Mouse (Mus musculus): Measurements from ENCODE around the gene Otx2. TPM values are rescaled to one million over a fixed set of nuclear protein-coding genes. Genes with fewer than 3 reads are reported as not detected.

Gene Otx2
- total RNA-seq, 1 experiment: 12.3 TPM

DNA sequence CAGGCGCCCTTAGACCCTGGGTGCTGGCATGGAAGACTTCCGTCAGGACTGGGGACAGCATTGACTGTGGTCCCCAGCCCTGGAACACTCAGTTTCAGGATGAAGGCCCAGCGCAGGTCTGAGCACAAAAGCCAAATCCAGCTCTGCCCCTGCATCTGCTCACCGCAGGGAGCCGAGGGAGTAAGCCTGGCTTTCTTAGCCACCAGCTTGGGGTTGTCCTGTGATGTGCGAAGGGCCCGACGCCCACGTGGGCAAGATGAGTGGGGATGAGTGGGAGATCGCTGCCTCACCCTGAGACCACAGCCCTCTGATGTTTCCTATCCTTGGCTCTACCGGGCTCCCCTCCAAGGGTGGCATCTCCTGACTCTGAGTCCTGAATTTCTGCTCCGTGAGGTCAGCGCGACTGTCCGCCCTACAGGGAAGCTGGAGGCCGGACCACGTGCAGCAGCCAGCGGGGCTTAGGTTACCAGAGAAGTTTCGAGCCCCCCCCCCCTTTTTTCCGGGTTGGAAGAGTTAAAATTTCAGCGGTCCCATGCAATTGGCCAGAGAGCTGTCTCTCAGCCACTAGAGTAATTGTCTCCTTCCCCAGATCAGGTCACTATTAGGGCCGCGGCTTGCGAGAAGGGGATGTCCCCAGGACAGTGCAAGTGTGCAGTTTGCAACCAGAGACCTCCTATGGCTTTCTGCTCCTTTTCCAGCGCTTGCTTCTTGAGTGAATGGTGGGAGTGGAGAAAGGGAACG lies 22.0 kb downstream of the Otx2 start:
- H3K9ac ChIP-seq (ENCODE audit: insufficient read depth, low read depth, low read length, poor library complexity, severe bottlenecking): peak overlapping the region; percentile 29; the same call in 1 of the 2 replicates
- H3K36me3 ChIP-seq (ENCODE audit: control insufficient read depth, insufficient read depth, low read length, poor library complexity, severe bottlenecking): no peaks in the 10 kb centered on the region
- TF ChIP-seq HCFC1 (IDR thresholded peaks at IDR 0.05; ENCODE audit: borderline replicate concordance, insufficient read depth, low read length) (no peak), ZC3H11A (IDR thresholded peaks at IDR 0.05; ENCODE audit: borderline replicate concordance, low read depth, low read length) (no peak), MAFK (IDR thresholded peaks at IDR 0.05; ENCODE audit: insufficient read depth, low read depth, low read length) (no peak), ZNF384 (IDR thresholded peaks at IDR 0.05; ENCODE audit: low read depth, low read length) (no peak), CHD2 (IDR thresholded peaks at IDR 0.05; ENCODE audit: low read depth, low read length) (no peak)
- no peaks in the 10 kb centered on the region for H3K9me3 ChIP-seq (ENCODE audit: control insufficient read depth, insufficient read depth, low read depth, low read length)
- in situ Hi-C loops (cut with MboI; ENCODE audit: low sequenced_read_pairs in 2 of 2, unreplicated experiment in 2 of 2): no loop called here
- H3K27ac ChIP-seq (ENCODE audit: insufficient read depth, low read depth, low read length, poor library complexity, severe bottlenecking): peak overlapping the region; percentile 71
- H3K4me1 ChIP-seq (ENCODE audit: control insufficient read depth in 2 of 2, insufficient read depth in 2 of 2, low read length in 2 of 2, poor library complexity in 1 of 2): peaks cover 3 to 11% of the 10 kb centered on the region in 2 experiments
- H3K4me3 ChIP-seq (ENCODE audit: insufficient read depth in 1 of 2, low read depth in 1 of 2, low read length in 2 of 2, poor library complexity in 1 of 2, severe bottlenecking in 1 of 2): no peak overlapping the region
- no peak for DNase-seq (ENCODE audit: low read depth, low spot score)

DNA sequence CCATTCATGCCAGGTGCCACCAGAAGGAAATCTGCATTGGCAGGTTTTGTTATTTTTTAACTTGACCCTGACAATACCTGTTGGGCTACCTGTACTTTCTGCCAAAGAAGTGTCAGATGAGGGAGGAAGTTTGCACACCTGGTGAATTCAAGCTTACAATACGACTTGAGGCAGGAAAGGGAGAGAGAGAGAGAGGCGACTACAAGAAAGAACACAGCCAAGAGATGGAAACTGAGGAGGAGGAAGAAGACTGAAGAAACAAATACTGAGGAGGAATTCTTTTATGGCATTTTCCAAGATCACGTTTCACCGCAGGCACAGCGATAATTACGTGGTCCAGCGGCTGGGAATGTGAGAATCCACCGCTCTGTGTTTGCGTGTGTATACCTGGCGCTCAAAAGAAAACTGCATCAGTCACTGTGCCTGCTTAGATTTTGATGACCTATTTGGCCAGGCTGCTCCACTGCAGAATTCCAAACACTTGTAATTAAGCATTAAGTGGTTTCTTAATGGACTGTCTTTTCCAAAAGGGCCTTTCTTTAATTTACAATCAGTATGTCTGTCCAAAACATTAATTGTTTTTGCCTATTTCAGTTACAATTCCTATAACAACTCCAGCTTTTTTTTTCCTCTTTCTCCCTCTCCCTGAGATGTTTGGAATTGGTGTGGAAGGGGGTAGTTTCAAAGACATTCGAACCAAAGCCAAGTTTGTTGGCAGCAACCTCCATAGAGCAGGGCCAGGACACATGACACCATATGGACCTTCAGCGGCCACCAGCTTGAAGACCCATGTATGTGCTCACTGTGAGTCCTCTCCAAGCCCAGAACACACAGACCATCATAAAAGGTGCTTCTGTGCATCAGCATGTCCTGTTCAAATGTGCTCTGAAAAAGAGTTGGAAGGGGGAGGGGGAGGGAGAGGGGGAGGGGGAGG lies 31.9 kb downstream of the Otx2 start:
- H3K36me3 ChIP-seq (ENCODE audit: control insufficient read depth, insufficient read depth, low read length, poor library complexity, severe bottlenecking): no peaks in the 10 kb centered on the region
- no peak for DNase-seq (ENCODE audit: low read depth, low spot score)
- in situ Hi-C loops (cut with MboI; ENCODE audit: low sequenced_read_pairs in 2 of 2, unreplicated experiment in 2 of 2): no loop called here

DNA sequence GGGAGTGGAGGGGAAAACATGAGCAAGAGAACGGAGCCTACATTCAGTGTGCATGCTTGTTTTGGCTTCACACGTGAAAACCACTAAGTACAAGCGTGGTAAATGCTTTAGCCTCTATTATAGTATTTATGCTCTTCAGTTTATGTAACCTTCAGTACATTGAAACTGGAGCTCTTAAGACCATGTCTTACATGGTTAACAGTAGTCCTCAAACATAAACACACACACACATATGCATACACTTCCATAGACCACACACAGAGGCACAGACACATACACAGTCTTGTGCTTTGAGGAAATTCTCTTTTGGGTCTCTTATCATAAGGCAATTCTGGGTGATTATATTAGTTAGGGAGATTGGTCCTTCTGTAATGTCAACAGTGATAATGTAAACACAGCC lies 40.5 kb downstream of the Otx2 start:
- no peak overlapping the region for H3K4me3 ChIP-seq (ENCODE audit: insufficient read depth in 1 of 2, low read depth in 1 of 2, low read length in 2 of 2, poor library complexity in 1 of 2, severe bottlenecking in 1 of 2)
- H3K9ac ChIP-seq (ENCODE audit: insufficient read depth, low read depth, low read length, poor library complexity, severe bottlenecking): no peak overlapping the region
- H3K9me3 ChIP-seq (ENCODE audit: control insufficient read depth, insufficient read depth, low read depth, low read length): no peaks in the 10 kb centered on the region
- peaks cover 0 to 2% of the 10 kb centered on the region in 2 experiments; a peak in 2 of 4 replicates for H3K4me1 ChIP-seq (ENCODE audit: control insufficient read depth in 2 of 2, insufficient read depth in 2 of 2, low read length in 2 of 2, poor library complexity in 1 of 2)
- TF ChIP-seq MAFK (IDR thresholded peaks at IDR 0.05; ENCODE audit: insufficient read depth, low read depth, low read length): no peak
- no peak for TF ChIP-seq CHD2 (IDR thresholded peaks at IDR 0.05; ENCODE audit: low read depth, low read length)
- TF ChIP-seq HCFC1 (IDR thresholded peaks at IDR 0.05; ENCODE audit: borderline replicate concordance, insufficient read depth, low read length): no peak
- TF ChIP-seq ZNF384 (IDR thresholded peaks at IDR 0.05; ENCODE audit: low read depth, low read length): no peak
- TF ChIP-seq ZC3H11A (IDR thresholded peaks at IDR 0.05; ENCODE audit: borderline replicate concordance, low read depth, low read length): no peak
- DNase-seq (ENCODE audit: low read depth, low spot score): no peak
- H3K36me3 ChIP-seq (ENCODE audit: control insufficient read depth, insufficient read depth, low read length, poor library complexity, severe bottlenecking): no peaks in the 10 kb centered on the region
- in situ Hi-C loops (cut with MboI; ENCODE audit: low sequenced_read_pairs in 2 of 2, unreplicated experiment in 2 of 2): no loop called here
- H3K27ac ChIP-seq (ENCODE audit: insufficient read depth, low read depth, low read length, poor library complexity, severe bottlenecking): no peak overlapping the region

More for the DNA sequence above, 31.9 kb downstream of the Otx2 start:
- Histone ChIP-seq H3K4me1 (ENCODE audit: control insufficient read depth in 2 of 2, insufficient read depth in 2 of 2, low read length in 2 of 2, poor library complexity in 1 of 2) (peaks cover 2 to 6% of the 10 kb centered on the region in 2 experiments; a peak in 2 of 4 replicates), H3K9ac (ENCODE audit: insufficient read depth, low read depth, low read length, poor library complexity, severe bottlenecking) (no peak overlapping the region), H3K27ac (ENCODE audit: insufficient read depth, low read depth, low read length, poor library complexity, severe bottlenecking) (no peak overlapping the region), H3K9me3 (ENCODE audit: control insufficient read depth, insufficient read depth, low read depth, low read length) (no peaks in the 10 kb centered on the region), H3K4me3 (ENCODE audit: insufficient read depth in 1 of 2, low read depth in 1 of 2, low read length in 2 of 2, poor library complexity in 1 of 2, severe bottlenecking in 1 of 2) (no peak overlapping the region)
- TF ChIP-seq MAFK (IDR thresholded peaks at IDR 0.05; ENCODE audit: insufficient read depth, low read depth, low read length) (no peak), CHD2 (IDR thresholded peaks at IDR 0.05; ENCODE audit: low read depth, low read length) (no peak), HCFC1 (IDR thresholded peaks at IDR 0.05; ENCODE audit: borderline replicate concordance, insufficient read depth, low read length) (no peak), ZNF384 (IDR thresholded peaks at IDR 0.05; ENCODE audit: low read depth, low read length) (no peak), ZC3H11A (IDR thresholded peaks at IDR 0.05; ENCODE audit: borderline replicate concordance, low read depth, low read length) (no peak)

DNA sequence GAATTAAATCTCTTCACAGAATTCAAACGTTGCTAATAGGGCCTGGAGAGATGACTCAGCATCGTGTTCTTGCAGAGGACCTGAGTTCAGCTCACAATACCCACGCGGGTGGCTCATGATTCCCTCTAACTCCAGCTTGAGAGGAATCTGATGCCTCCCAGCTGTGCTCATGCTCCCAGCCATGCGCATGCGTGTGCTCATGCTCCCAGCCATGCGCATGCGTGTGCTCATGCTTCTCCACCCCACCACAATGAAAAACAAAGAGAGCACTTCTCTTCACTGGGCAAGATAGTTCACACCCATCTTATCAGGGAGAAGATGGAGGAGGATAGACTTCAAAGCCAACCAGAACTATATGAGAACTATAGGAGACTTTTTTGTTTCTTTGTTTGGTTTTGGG lies 41.3 kb downstream of the Otx2 start:
- in situ Hi-C loops (cut with MboI; ENCODE audit: low sequenced_read_pairs in 2 of 2, unreplicated experiment in 2 of 2): no loop called here
- Histone ChIP-seq H3K4me1 (ENCODE audit: control insufficient read depth in 2 of 2, insufficient read depth in 2 of 2, low read length in 2 of 2, poor library complexity in 1 of 2) (peaks cover 0 to 2% of the 10 kb centered on the region in 2 experiments; a peak in 2 of 4 replicates), H3K9ac (ENCODE audit: insufficient read depth, low read depth, low read length, poor library complexity, severe bottlenecking) (no peak overlapping the region), H3K36me3 (ENCODE audit: control insufficient read depth, insufficient read depth, low read length, poor library complexity, severe bottlenecking) (no peaks in the 10 kb centered on the region), H3K4me3 (ENCODE audit: insufficient read depth in 1 of 2, low read depth in 1 of 2, low read length in 2 of 2, poor library complexity in 1 of 2, severe bottlenecking in 1 of 2) (no peak overlapping the region), H3K9me3 (ENCODE audit: control insufficient read depth, insufficient read depth, low read depth, low read length) (no peaks in the 10 kb centered on the region), H3K27ac (ENCODE audit: insufficient read depth, low read depth, low read length, poor library complexity, severe bottlenecking) (no peak overlapping the region)
- TF ChIP-seq CHD2 (IDR thresholded peaks at IDR 0.05; ENCODE audit: low read depth, low read length) (no peak), HCFC1 (IDR thresholded peaks at IDR 0.05; ENCODE audit: borderline replicate concordance, insufficient read depth, low read length) (no peak), MAFK (IDR thresholded peaks at IDR 0.05; ENCODE audit: insufficient read depth, low read depth, low read length) (no peak), ZC3H11A (IDR thresholded peaks at IDR 0.05; ENCODE audit: borderline replicate concordance, low read depth, low read length) (no peak), ZNF384 (IDR thresholded peaks at IDR 0.05; ENCODE audit: low read depth, low read length) (no peak)
- no peak for DNase-seq (ENCODE audit: low read depth, low spot score)
